Mouse (Mus musculus): ENCODE results near the gene Zyg11a.
"Not testable (repeated sequence)": the region's sequence is repeated elsewhere in the genome, so short reads cannot be mapped to it uniquely, and the experiment has no call there.

Zyg11a gene

GRCm38 (mm10) chr4:108217332-108218179, at the start of gene Zyg11a:
Gene Zyg11a, minus strand, starts transcription at chr4:108218048.
- peak; percentile 34 for DNase-seq

GRCm38 (mm10) chr4:108265774-108266173, 47.9 kb upstream of the Zyg11a start:
- no peak for DNase-seq

GRCm38 (mm10) chr4:108253317-108253716, 35.5 kb upstream of the Zyg11a start:
- no peak for DNase-seq

GRCm38 (mm10) chr4:108250501-108250900, 32.7 kb upstream of the Zyg11a start:
- no peak for DNase-seq

GRCm38 (mm10) chr4:108249314-108249713, 31.5 kb upstream of the Zyg11a start:
- no peak for DNase-seq

- no peak for DNase-seq
Measured at GRCm38 (mm10) chr4:108233654-108234053, 15.8 kb upstream of the Zyg11a start.

GRCm38 (mm10) chr4:108225341-108225872, 7.6 kb upstream of the Zyg11a start:
- no peak for DNase-seq

DNA sequence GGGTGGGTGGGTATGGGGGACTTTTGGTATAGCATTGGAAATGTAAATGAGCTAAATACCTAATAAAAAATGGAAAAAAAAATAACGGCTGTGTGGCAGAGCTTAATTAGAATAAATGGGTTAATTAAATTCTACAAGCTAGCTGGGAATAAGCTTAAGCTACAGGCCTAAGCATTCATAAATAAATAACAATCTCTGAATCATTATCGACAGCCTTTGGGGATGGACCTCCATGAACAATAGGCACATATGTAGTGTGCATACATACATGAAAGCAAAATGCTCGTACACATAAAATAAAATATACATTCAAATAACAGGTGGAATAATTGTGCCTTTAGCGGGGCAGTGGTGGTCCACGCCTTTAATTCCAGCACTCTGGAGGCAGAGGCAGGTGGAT, 4.7 kb upstream of the Zyg11a start:
- no peak for DNase-seq

- no peak for DNase-seq
Measured at GRCm38 (mm10) chr4:108219019-108219418, 1.2 kb upstream of the Zyg11a start.

GRCm38 (mm10) chr4:108213023-108213422, 4.8 kb downstream of the Zyg11a start:
- DNase-seq = no peak

DNA sequence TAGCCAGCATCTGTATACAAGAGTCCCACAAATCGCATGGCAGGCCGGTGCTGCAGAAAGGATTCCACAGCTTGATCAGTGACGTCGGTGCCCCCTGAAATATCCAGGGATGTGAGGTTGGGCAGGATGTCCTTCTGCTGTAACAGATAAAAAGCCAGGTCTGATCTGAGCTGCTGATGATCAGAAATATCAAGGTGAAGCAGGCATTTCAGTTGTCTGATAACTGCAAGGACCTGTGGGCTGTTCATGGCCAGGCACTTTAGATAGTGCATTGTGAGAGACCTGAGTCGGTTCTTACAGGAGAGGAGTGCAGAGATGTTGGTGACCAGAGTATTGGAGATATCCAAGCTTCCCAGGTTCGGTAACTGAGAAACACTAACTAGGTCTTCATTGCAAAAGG, 13.2 kb downstream of the Zyg11a start:
- DNase-seq = no peak

DNA sequence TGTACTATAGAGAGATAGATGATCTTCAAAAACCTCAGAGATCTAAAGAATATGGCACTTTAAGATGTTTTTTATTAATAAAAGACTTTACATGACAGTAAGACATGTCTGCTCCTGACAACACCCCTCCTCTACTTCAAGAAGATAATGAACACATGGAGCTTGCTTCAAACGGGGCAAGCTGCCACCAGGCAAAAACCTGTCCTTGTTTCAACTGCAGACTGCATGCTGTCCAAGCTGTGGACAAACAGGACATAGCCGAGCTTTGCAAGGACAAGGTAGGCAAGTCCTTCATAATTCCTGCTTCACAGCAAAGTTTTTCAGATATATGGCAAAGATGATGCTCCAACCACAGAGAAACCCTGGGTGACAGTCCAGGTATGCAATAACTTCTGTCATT, 18.6 kb downstream of the Zyg11a start:
- no peak for DNase-seq

DNA sequence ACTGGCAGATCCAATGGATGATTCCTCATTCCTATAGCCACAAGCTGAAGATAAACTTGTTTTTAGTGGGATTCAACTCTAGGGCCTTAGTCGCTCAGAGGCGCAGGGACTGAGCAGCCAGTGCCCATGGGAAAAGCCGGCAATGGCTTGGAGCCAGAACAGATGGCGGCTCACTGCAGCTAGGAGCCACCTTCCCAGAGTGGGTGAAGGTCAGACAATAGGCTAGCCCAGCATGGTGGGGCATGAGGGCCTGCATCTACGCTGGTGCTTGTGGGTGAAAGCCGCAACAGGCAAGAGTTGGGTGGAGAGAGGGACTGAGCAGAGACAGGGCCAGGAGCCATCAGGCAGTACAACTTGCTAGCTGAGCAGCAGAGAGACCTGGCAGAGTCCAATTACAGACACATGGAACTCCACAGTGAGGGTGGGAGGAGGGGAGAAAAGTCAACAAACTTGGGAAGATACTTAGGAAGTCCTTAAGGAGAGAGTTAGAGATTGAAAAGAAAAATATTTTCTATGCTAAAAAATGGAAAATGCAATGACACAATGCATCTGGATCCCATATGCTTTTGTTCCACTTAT, 21.5 kb downstream of the Zyg11a start:
- no peak for DNase-seq

DNA sequence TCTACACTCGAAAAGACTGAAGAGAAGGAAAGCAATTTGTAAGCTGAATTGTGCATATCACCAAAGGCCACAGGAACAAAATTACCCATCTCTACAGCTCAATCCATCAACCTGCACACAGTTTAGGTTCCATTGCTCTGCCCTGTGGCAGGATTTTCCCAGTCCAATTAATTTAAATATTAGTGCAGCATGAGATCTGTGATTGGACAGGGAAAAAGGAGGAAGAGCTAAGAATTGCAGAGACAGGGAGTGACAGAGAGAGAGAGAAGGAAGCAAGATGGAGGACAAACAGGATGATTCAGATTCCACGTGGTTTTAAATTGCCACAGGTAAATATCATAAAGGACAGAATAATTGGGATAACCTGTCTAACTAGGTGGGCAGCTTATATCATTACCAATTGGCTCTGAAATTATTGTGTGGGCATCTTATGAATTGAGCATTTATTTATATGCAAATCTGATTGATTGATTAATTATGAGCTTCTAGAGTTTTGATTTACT, 25.0 kb downstream of the Zyg11a start:
- DNase-seq = no peak

GRCm38 (mm10) chr4:108182278-108182677, 35.6 kb downstream of the Zyg11a start:
- DNase-seq = no peak

DNA sequence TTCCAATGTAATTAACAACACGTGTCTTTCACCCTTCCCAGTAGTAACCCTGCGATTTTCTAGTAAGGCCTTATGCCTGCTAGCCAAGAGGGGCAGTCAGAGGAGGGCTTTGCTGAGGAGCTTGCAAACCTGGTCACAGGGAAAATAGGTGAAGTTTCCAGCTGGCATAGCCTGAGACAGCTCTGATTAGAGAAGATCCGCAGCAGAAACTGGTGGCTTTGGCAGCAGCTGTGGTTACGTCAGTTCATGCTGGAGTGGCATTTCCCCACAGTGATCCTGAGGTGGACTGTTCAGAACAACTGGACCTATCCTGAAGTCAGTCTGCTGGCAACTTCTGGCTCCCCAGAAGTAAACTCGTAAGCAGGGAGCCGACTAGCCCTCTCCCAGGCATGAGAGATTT, 49.8 kb downstream of the Zyg11a start:
- DNase-seq = no peak

- DNase-seq = no peak
Measured at GRCm38 (mm10) chr4:108166874-108167273, 51.0 kb downstream of the Zyg11a start.

GRCm38 (mm10) chr4:108165152-108165895, 52.5 kb downstream of the Zyg11a start, which contains the start of gene Echdc2:
Gene Echdc2, plus strand, starts transcription at chr4:108165437.
- peak; percentile 60 for DNase-seq

GRCm38 (mm10) chr4:108163291-108163690, 54.6 kb downstream of the Zyg11a start:
- DNase-seq = no peak

- no peak for DNase-seq
Measured at GRCm38 (mm10) chr4:108161936-108162335, 55.9 kb downstream of the Zyg11a start.

- DNase-seq = not testable (repeated sequence)
Measured at GRCm38 (mm10) chr4:108155141-108155540, 62.7 kb downstream of the Zyg11a start.

- not testable (repeated sequence) for DNase-seq
Measured at GRCm38 (mm10) chr4:108145554-108145953, 72.3 kb downstream of the Zyg11a start.

DNA sequence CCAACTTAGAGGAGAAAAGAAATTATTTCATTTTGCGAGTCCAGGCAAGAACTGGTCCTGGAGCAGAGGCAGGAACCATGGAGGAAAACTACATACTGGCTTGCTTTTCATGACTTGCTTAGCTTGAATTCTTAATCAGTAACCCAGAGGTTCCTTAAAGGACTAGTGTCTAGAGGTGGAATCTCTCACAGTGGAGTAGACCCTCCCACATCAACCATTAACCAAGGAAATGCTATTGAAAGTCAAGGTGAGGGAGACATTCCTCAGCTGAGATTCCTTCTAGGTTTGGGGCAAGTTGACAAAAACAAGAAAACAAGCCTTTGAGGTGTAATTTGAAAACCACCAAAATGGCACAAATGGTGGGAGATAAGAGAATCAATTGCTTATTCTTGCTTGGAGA, 73.0 kb downstream of the Zyg11a start, which contains the start of gene Scp2:
Gene Scp2, minus strand, starts transcription at position 119 of the 400 bp plus-strand sequence.
- no peak for DNase-seq

Data from liver (tissue).